Comparison of ENCODE assay signal across 7 mouse cellular contexts in genomic region chr16:91043461-91044248, GRCm38 (mm10). TPM values are rescaled to one million over a fixed set of nuclear protein-coding genes. Genes with fewer than 3 reads are reported as not detected.
DNase-seq lines count a peak whose midpoint lies in the region; ATAC-seq and TF ChIP-seq lines count a peak whose summit lies in the region.

No protein-coding gene starts in this region.

- H3K27ac ChIP-seq in cortical plate, adult 2 months (ENCODE audit: insufficient read depth, low read length): peak overlapping the region; percentile 35
- peak overlapping the region; percentile 93 for H3K27ac ChIP-seq in intestine, postnatal 0 days (ENCODE audit: low read depth, low read length)
- H3K27ac ChIP-seq in limb, embryonic 12.5 days: peak overlapping the region; percentile 93
- H3K27ac ChIP-seq in midbrain, embryonic 14.5 days (replicated peaks; ENCODE audit: low read depth, low read length): peak overlapping the region; percentile 96

- peak; percentile 71 for ATAC-seq in intestine, postnatal 0 days
- peak; percentile 73 for ATAC-seq in limb, embryonic 12.5 days (ENCODE audit: insufficient number of reproducible peaks, insufficient read depth, low FRiP score, low TSS enrichment, low read depth)
- peak; percentile 80 for ATAC-seq in midbrain, embryonic 14.5 days (ENCODE audit: low FRiP score, low TSS enrichment)

- WGBS in intestine, postnatal 0 days: under 1% methylated on average over 63 of the region's 63 CpGs
- under 1% methylated on average over 63 of the region's 63 CpGs for WGBS in limb, embryonic 12.5 days
- WGBS in midbrain, embryonic 14.5 days: under 1% methylated on average over 63 of the region's 63 CpGs

- peak overlapping the region; percentile 96 for H3K9ac ChIP-seq in intestine, postnatal 0 days (ENCODE audit: low read depth, low read length)
- peak overlapping the region; percentile 91 for H3K9ac ChIP-seq in limb, embryonic 12.5 days (replicated peaks)
- peak overlapping the region; percentile 95 for H3K9ac ChIP-seq in midbrain, embryonic 14.5 days (replicated peaks; ENCODE audit: low read length)

- intact Hi-C loops in gastrocnemius, postnatal 14 days (cut with DNase I; ENCODE audit: low total_unique reads): no loop called here

- DNase-seq in adrenal gland, adult 18-20 months (ENCODE audit: low spot score in 2 of 2): peak; percentile 48 to 63
- peak; percentile 66 for DNase-seq in gastrocnemius, postnatal 14 days
- DNase-seq in midbrain, embryonic 14.5 days: peak; percentile 73
- DNase-seq in spleen, adult 12 weeks (ENCODE audit: low spot score): peak; percentile 50

- no peaks in the 10 kb centered on the region for H3K9me3 ChIP-seq in intestine, postnatal 0 days (ENCODE audit: control insufficient read depth)
- H3K9me3 ChIP-seq in limb, embryonic 12.5 days: no peaks in the 10 kb centered on the region
- no peaks in the 10 kb centered on the region for H3K9me3 ChIP-seq in midbrain, embryonic 14.5 days (ENCODE audit: control insufficient read depth, low read length)

- peak overlapping the region; percentile 42 for H3K4me3 ChIP-seq in cortical plate, adult 2 months (ENCODE audit: insufficient read depth, low read length)
- H3K4me3 ChIP-seq in intestine, postnatal 0 days (ENCODE audit: low read depth, low read length): peak overlapping the region; percentile 96
- peak overlapping the region; percentile 97 for H3K4me3 ChIP-seq in limb, embryonic 12.5 days (replicated peaks)
- peak overlapping the region; percentile 99 for H3K4me3 ChIP-seq in midbrain, embryonic 14.5 days (replicated peaks; ENCODE audit: low read depth, low read length)

- H3K27me3 ChIP-seq in intestine, postnatal 0 days (replicated peaks; ENCODE audit: control insufficient read depth, insufficient read depth, low read length): no peaks in the 10 kb centered on the region
- peaks cover 3% of the 10 kb centered on the region; the same call in 1 of the 2 replicates for H3K27me3 ChIP-seq in limb, embryonic 12.5 days
- no peaks in the 10 kb centered on the region for H3K27me3 ChIP-seq in midbrain, embryonic 14.5 days (ENCODE audit: control insufficient read depth, insufficient read depth, low read length)

- H3K36me3 ChIP-seq in intestine, postnatal 0 days (ENCODE audit: control insufficient read depth, insufficient read depth): 0 out of 2 replicates have a peak, but pooled peaks cover 7% of the 10 kb centered on the region
- peaks cover 26% of the 10 kb centered on the region for H3K36me3 ChIP-seq in limb, embryonic 12.5 days
- peaks cover 23% of the 10 kb centered on the region for H3K36me3 ChIP-seq in midbrain, embryonic 14.5 days (ENCODE audit: control insufficient read depth, insufficient read depth, low read length)

- H3K4me2 ChIP-seq in intestine, postnatal 0 days (replicated peaks; ENCODE audit: low read depth): peak overlapping the region; percentile 83
- H3K4me2 ChIP-seq in limb, embryonic 12.5 days: peak overlapping the region; percentile 75
- peak overlapping the region; percentile 76 for H3K4me2 ChIP-seq in midbrain, embryonic 14.5 days (ENCODE audit: low read length)

- TF ChIP-seq POLR2A in cortical plate, adult 2 months (IDR thresholded peaks at IDR 0.05; ENCODE audit: extremely low read depth, insufficient read depth, low read length): no peak

- TF ChIP-seq CTCF in cortical plate, adult 2 months (IDR thresholded peaks at IDR 0.05; ENCODE audit: extremely low read depth, insufficient read depth, low read length): no peak
- TF ChIP-seq CTCF in intestine, postnatal 0 days (IDR thresholded peaks at IDR 0.05; ENCODE audit: low read depth): no peak

- H3K4me1 ChIP-seq in cortical plate, adult 2 months (ENCODE audit: control insufficient read depth, insufficient read depth, low read length): no peaks in the 10 kb centered on the region; the same call in 1 of the 2 replicates
- H3K4me1 ChIP-seq in intestine, postnatal 0 days (replicated peaks; ENCODE audit: control insufficient read depth, insufficient read depth, low read length): no peaks in the 10 kb centered on the region
- H3K4me1 ChIP-seq in limb, embryonic 12.5 days (replicated peaks): peaks cover 6% of the 10 kb centered on the region
- peaks cover 17% of the 10 kb centered on the region for H3K4me1 ChIP-seq in midbrain, embryonic 14.5 days (ENCODE audit: control insufficient read depth, insufficient read depth, low read length)

RNA-seq across cellular contexts. Expression of gene Paxbp1, which starts 0.7 kb away (rescaled TPM):
- total RNA-seq in adrenal gland, adult 18-20 months (2021): 10 to 100 TPM; 46.7 to 72.0 TPM
- 81.5 and 92.3 TPM in 2 replicates for polyA plus RNA-seq in cortical plate, adult 2 months (2012; rRNA removed)
- total RNA-seq in gastrocnemius, postnatal 14 days (2021): 10 to 100 TPM in 1 of 2 experiments, 1 to 10 TPM in 1; 9.5 to 10.1 TPM
- 17.3 and 19.1 TPM in 2 replicates for polyA plus RNA-seq in intestine, postnatal 0 days (2015; fragmentation: Nextera tagmentation; extraction: Ambion mirVana)
- 92.0 and 96.2 TPM in 2 replicates for polyA plus RNA-seq in limb, embryonic 12.5 days (2016; fragmentation: Nextera tagmentation; extraction: Ambion mirVana)
- 83.8 and 96.8 TPM in 2 replicates for polyA plus RNA-seq in midbrain, embryonic 14.5 days (2014; fragmentation: Nextera tagmentation; extraction: Ambion mirVana)

RNA-seq across cellular contexts. Expression of gene Synj1, which starts 32.5 kb away (rescaled TPM):
- 10 to 100 TPM; 52.2 to 58.5 TPM for total RNA-seq in adrenal gland, adult 18-20 months (2021)
- 157 and 161 TPM in 2 replicates for polyA plus RNA-seq in cortical plate, adult 2 months (2012; rRNA removed)
- 10 to 100 TPM; 12.0 to 13.8 TPM for total RNA-seq in gastrocnemius, postnatal 14 days (2021)
- 15.8 and 16.6 TPM in 2 replicates for polyA plus RNA-seq in intestine, postnatal 0 days (2015; fragmentation: Nextera tagmentation; extraction: Ambion mirVana)
- 10.9 and 11.3 TPM in 2 replicates for polyA plus RNA-seq in limb, embryonic 12.5 days (2016; fragmentation: Nextera tagmentation; extraction: Ambion mirVana)
- 68.6 and 71.9 TPM in 2 replicates for polyA plus RNA-seq in midbrain, embryonic 14.5 days (2014; fragmentation: Nextera tagmentation; extraction: Ambion mirVana)

RNA-seq across cellular contexts. Expression of gene 4932438H23Rik, which starts 51.3 kb away (rescaled TPM):
- total RNA-seq in adrenal gland, adult 18-20 months (2021): under 1 TPM; 0.20 to 0.35 TPM
- 0.74 and 1.2 TPM in 2 replicates for polyA plus RNA-seq in cortical plate, adult 2 months (2012; rRNA removed)
- total RNA-seq in gastrocnemius, postnatal 14 days (2021): 1 to 10 TPM; 1.3 to 1.8 TPM
- 0.34 and 0.44 TPM in 2 replicates for polyA plus RNA-seq in intestine, postnatal 0 days (2015; fragmentation: Nextera tagmentation; extraction: Ambion mirVana)
- not detected in 2 replicates for polyA plus RNA-seq in limb, embryonic 12.5 days (2016; fragmentation: Nextera tagmentation; extraction: Ambion mirVana)
- polyA plus RNA-seq in midbrain, embryonic 14.5 days (2014; fragmentation: Nextera tagmentation; extraction: Ambion mirVana): 0.34 and 1.7 TPM in 2 replicates

Comparison
In these comparisons a context has a peak if more than half of its experiments do, and no peak if none do; other contexts are left out.
1. Peak in every context shown above with its lines: DNase-seq, ATAC-seq, H3K4me3 ChIP-seq and H3K27ac ChIP-seq.
2. H3K27ac ChIP-seq: peak in every context shown above with its lines; median percentile 96 in midbrain, embryonic 14.5 days; 93 in intestine, postnatal 0 days; 93 in limb, embryonic 12.5 days; 35 in cortical plate, adult 2 months.
3. H3K4me3 ChIP-seq: peak in every context shown above with its lines; median percentile 99 in midbrain, embryonic 14.5 days; 97 in limb, embryonic 12.5 days; 96 in intestine, postnatal 0 days; 42 in cortical plate, adult 2 months.